Mouse (Mus musculus) macrophage (primary cell): Measurements from ENCODE around the gene Acvr2b. TPM values are rescaled to one million over a fixed set of nuclear protein-coding genes. Genes with fewer than 3 reads are reported as not detected.
"Not testable (repeated sequence)": the region's sequence is repeated elsewhere in the genome, so short reads cannot be mapped to it uniquely, and the experiment has no call there.

Source experiments
- H3K27ac ChIP-seq: fragments of 350-480 bp; formaldehyde crosslinking; 2 replicates; pipeline ENCODE4 v1.9.0; 2021
- H3K36me3 ChIP-seq: fragments of 350-480 bp; formaldehyde crosslinking; 2 replicates; pipeline ENCODE4 v1.9.0; 2021; ENCODE audit errors: inconsistent target
- H3K4me3 ChIP-seq: fragments of 350-480 bp; formaldehyde crosslinking; 2 replicates; pipeline ENCODE4 v1.9.0; 2021; ENCODE audit errors: inconsistent target
- H3K79me2 ChIP-seq: fragments of 350-480 bp; formaldehyde crosslinking; 2 replicates; pipeline ENCODE4 v1.9.0; 2021; ENCODE audit errors: inconsistent target
- WGBS: methylation state at CpG from one replicate; pipeline ENCODE4 v1.1.7; 2026; ENCODE audit warnings: inconsistent platforms; ENCODE audit not compliant: missing documents; 5-methylcytosine and 5-hydroxymethylcytosine counted together
- polyA plus RNA-seq: library from polyadenylated mRNA; stranded (reverse); fragments of 250-400 nt; gene quantifications from 3 replicates; pipeline ENCODE4 v1.2.4, GENCODE M21; 2018; ENCODE audit warnings: inconsistent platforms
- total RNA-seq, 78 experiments: library from RNA; depleted of rRNA; stranded (reverse); fragments of 250-400 nt; gene quantifications; 1 replicate in 9 of 78; 2 replicates in 24 of 78; 3 replicates in 43 of 78; 4 replicates in 2 of 78; pipeline ENCODE4 v1.2.4; 2018; ENCODE audit warnings: inconsistent platforms in 56 of 78

Gene Acvr2b
- total RNA-seq (2018; cell fraction: chromatin; rRNA removed): 10 to 100 TPM in 5 of 26 experiments, 1 to 10 TPM in 20, under 1 TPM in 1; 0.95 to 23.0 (median 5.4) TPM
- 1 to 10 TPM in 12 of 26 experiments, under 1 TPM in 14; 0.19 to 3.9 (median 0.81) TPM for total RNA-seq (2018; cell fraction: cytosol; rRNA removed)
- total RNA-seq (2018; cell fraction: nucleus; rRNA removed): 10 to 100 TPM in 3 of 26 experiments, 1 to 10 TPM in 21, under 1 TPM in 2; 0.43 to 12.3 (median 2.4) TPM
- polyA plus RNA-seq: 0.65 to 1.7 TPM (median 0.74 TPM) in 3 replicates

- Histone ChIP-seq H3K79me2 (no peaks in the 10 kb centered on the region), H3K36me3 (no peaks in the 10 kb centered on the region), H3K4me3 (peak within 1 kb of the TSS; percentile 32), H3K27ac (no peak within 1 kb of the TSS)
- WGBS: 0% methylated on average over 19 of the region's 32 CpGs
Observed at GRCm38 (mm10) chr9:119401801-119402214, at the start of gene Acvr2b. Gene Acvr2b (plus strand): TSS chr9:119402118.

GRCm38 (mm10) chr9:119353926-119354325 lies 48.0 kb upstream of the Acvr2b start:
- Histone ChIP-seq H3K79me2 (no peaks in the 10 kb centered on the region), H3K27ac (no peak overlapping the region), H3K4me3 (no peak overlapping the region), H3K36me3 (peaks cover 16% of the 10 kb centered on the region; the same call in 1 of the 2 replicates)
- 94% methylated on average over 6 of the region's 6 CpGs for WGBS

DNA sequence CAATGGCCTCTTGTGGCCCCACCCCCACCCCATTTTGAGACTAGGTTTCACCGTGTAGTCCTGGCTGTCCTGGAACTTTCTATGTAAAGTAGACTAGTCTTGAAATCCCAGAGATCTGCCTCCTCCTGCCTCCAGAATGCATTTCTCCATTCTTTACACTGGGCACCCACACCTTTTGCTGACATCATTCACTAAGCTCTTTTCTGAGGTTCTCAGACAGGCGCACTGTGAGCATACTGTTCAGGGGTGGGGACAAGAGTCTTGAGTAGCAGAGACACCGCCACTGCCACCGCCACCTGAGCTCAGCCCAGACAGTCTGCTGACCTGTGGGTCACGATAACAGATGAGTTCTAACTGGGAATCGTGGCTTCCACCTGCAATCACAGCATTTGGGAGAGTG lies 46.0 kb upstream of the Acvr2b start:
- H3K4me3 ChIP-seq: no peak overlapping the region
- peaks cover 5% of the 10 kb centered on the region; the same call in 1 of the 2 replicates for H3K36me3 ChIP-seq
- no peak overlapping the region for H3K27ac ChIP-seq
- H3K79me2 ChIP-seq: no peaks in the 10 kb centered on the region
- WGBS: 96% methylated on average over 6 of the region's 6 CpGs

GRCm38 (mm10) chr9:119357331-119358057 lies 44.4 kb upstream of the Acvr2b start, which contains the start of gene Xylb:
Gene Xylb (plus strand): TSS chr9:119357381.
- Histone ChIP-seq H3K36me3 (no peaks in the 10 kb centered on the region), H3K79me2 (no peaks in the 10 kb centered on the region), H3K27ac (no peak within 1 kb of the TSS), H3K4me3 (peak within 1 kb of the TSS; percentile 45)
- 2% methylated on average over 65 of the region's 65 CpGs for WGBS

- Histone ChIP-seq H3K36me3 (no peaks in the 10 kb centered on the region), H3K4me3 (peak overlapping the region; percentile 45), H3K79me2 (no peaks in the 10 kb centered on the region), H3K27ac (no peak overlapping the region)
- WGBS: 55% methylated on average over 9 of the region's 9 CpGs
Observed at GRCm38 (mm10) chr9:119358058-119358429, 43.9 kb upstream of the Acvr2b start.

DNA sequence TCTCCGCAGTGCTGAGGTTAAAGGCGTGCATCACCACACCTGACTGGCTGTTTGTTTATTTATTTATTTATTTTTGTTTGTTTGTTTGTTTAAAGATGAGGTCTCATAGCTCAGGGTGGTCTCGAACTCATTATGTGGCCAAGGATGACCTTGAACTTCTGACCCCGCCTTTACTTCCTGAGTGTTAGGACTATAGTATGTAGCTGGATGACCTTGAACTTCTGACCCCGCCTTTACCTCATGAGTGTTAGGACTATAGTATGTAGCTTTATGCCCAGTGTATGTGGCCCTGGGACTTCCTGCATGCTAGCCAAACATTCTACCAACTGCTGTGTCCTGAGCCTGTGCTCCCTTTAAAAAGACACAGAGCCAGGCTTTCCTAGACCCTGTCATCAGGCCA lies 40.5 kb upstream of the Acvr2b start:
- H3K27ac ChIP-seq: no peak overlapping the region
- 100% methylated on average over 3 of the region's 5 CpGs for WGBS
- no peaks in the 10 kb centered on the region for H3K79me2 ChIP-seq
- H3K36me3 ChIP-seq: no peaks in the 10 kb centered on the region
- no peak overlapping the region for H3K4me3 ChIP-seq

DNA sequence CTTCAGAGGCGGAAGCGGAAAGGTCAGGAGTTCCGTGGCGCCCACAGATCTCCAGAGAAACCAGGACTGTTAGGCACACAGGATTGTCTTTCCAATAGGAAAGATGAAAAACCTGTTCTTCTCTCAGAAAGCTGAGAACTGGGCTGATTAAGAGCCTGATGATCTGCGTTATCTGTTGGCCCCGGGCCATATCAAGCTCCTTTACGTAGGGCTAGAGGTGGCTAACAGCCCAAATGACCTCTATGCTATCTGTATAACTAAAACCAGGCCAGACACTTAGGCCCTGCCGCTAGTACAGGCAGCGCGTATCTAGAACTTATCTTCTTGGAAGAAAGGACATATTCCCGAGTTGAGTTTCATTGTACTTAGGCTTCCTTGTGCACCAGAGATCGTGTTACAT lies 38.7 kb upstream of the Acvr2b start:
- WGBS: 96% methylated on average over 12 of the region's 12 CpGs
- no peaks in the 10 kb centered on the region for H3K79me2 ChIP-seq
- no peak overlapping the region for H3K27ac ChIP-seq
- H3K36me3 ChIP-seq: no peaks in the 10 kb centered on the region
- H3K4me3 ChIP-seq: no peak overlapping the region

DNA sequence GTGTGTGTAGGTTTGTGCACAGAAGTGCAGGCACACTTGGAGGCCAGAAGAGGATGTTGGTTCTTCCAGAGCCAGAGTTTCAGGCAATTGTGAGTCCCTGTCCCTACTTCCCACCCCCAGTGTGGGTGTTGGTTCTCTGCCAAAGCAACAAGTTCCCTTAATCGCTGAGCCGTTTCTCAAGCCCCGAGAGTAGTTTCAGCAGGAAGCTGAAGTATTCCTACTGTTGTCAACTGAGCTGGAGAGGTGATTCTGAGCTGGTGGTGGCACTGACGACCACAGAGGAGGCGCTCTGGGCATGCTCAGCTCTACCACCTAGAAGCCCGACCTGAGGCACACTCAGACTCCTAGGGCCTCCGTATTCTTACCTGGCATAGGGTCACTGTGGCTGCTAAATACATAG lies 36.6 kb upstream of the Acvr2b start, which contains the start of gene Slc22a14:
Gene Slc22a14 (minus strand): TSS at position 270 of the 400 bp plus-strand sequence.
- 8% methylated on average over 7 of the region's 7 CpGs for WGBS
- Histone ChIP-seq H3K4me3 (no peak within 1 kb of the TSS), H3K36me3 (no peaks in the 10 kb centered on the region), H3K79me2 (no peaks in the 10 kb centered on the region), H3K27ac (no peak within 1 kb of the TSS)

GRCm38 (mm10) chr9:119368367-119368766 lies 33.6 kb upstream of the Acvr2b start:
- no peak overlapping the region for H3K4me3 ChIP-seq
- H3K36me3 ChIP-seq: no peaks in the 10 kb centered on the region
- H3K79me2 ChIP-seq: no peaks in the 10 kb centered on the region
- WGBS: 97% methylated on average over 3 of the region's 3 CpGs
- no peak overlapping the region for H3K27ac ChIP-seq

- not testable (repeated sequence) for H3K27ac ChIP-seq, H3K4me3 ChIP-seq, H3K36me3 ChIP-seq, H3K79me2 ChIP-seq
- WGBS: 84% methylated on average over 4 of the region's 4 CpGs
Observed at GRCm38 (mm10) chr9:119370770-119371169, 31.1 kb upstream of the Acvr2b start.

DNA sequence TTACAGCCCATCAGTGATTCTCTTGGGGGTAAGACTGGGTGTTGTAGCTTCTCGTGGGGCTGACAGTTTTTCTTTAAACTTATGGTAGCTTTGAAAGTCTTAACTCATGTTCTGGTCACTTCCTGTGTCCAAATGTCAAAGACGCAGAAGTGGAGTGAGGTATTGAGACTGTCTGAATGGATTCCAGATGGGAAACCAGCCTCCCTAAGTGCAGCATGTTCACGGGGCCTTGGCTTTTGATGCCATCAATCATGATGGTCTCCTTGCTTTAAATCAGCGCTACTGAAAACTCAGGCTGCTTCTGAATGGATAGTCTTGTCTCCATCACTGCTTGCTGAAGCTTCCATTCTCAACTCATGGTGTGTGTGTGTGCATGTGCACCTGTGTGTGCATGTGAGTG lies 30.7 kb upstream of the Acvr2b start:
- H3K36me3 ChIP-seq: no peaks in the 10 kb centered on the region
- 91% methylated on average over 4 of the region's 4 CpGs for WGBS
- no peak overlapping the region for H3K4me3 ChIP-seq
- H3K79me2 ChIP-seq: no peaks in the 10 kb centered on the region
- no peak overlapping the region for H3K27ac ChIP-seq

DNA sequence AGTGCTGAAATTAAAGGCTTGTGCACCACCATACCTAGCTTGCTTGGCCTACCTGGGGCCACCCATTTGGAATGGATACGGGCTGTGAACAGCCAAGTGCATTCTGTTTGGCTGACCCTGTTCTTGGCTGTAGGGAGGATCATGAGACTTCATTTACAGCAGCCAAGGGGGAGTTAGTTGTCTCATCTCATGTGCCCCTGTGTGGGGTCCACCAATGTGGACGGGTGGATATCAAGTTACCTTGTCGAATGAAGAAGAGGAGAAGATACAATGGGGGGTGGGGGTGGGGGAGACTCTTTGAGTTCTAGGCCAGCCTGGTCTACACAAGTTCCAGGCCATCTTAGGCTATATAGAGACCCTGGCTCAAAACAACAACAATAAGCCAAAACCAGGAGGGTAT lies 26.9 kb upstream of the Acvr2b start:
- Histone ChIP-seq H3K36me3 (no peaks in the 10 kb centered on the region), H3K27ac (no peak overlapping the region), H3K4me3 (no peak overlapping the region), H3K79me2 (no peaks in the 10 kb centered on the region)
- WGBS: 100% methylated on average over 3 of the region's 3 CpGs

GRCm38 (mm10) chr9:119375556-119375955 lies 26.4 kb upstream of the Acvr2b start:
- Histone ChIP-seq H3K36me3 (no peaks in the 10 kb centered on the region), H3K27ac (no peak overlapping the region), H3K4me3 (no peak overlapping the region), H3K79me2 (no peaks in the 10 kb centered on the region)
- 88% methylated on average over 6 of the region's 6 CpGs for WGBS

GRCm38 (mm10) chr9:119378231-119378630 lies 23.7 kb upstream of the Acvr2b start:
- no peak overlapping the region for H3K27ac ChIP-seq
- 64% methylated on average over 2 of the region's 4 CpGs for WGBS
- H3K79me2 ChIP-seq: no peaks in the 10 kb centered on the region
- no peak overlapping the region for H3K4me3 ChIP-seq
- no peaks in the 10 kb centered on the region for H3K36me3 ChIP-seq

DNA sequence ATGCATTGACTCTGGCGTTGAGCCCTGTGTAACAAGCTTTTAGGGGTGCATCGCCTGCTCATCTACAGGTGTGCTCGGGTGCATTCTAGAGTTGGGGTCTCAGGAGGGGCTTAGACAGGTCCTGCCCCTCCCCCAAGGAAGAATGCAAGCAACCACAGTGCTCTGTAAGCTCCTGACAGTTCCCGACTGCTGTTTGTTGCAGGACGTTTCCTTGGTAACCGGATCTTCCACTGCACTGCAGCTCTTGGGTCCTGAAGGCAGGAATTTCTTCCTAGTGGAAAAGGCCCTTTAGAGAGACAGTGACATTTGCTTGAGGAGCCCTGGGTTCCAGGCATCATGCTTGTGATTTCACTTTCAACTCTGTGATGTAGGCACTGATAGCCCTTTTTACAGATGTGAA lies 19.3 kb upstream of the Acvr2b start:
- Histone ChIP-seq H3K27ac (no peak overlapping the region), H3K4me3 (no peak overlapping the region), H3K79me2 (no peaks in the 10 kb centered on the region), H3K36me3 (no peaks in the 10 kb centered on the region)
- WGBS: 89% methylated on average over 6 of the region's 6 CpGs
